Mouse (Mus musculus) hematopoietic stem cell, adult 5-6 weeks (primary cell): ENCODE measurements around the gene Ccdc171. TPM values are rescaled to one million over a fixed set of nuclear protein-coding genes. Genes with fewer than 3 reads are reported as not detected.
"Not testable (repeated sequence)": the region's sequence is repeated elsewhere in the genome, so short reads cannot be mapped to it uniquely, and the experiment has no call there.

Experiments used
- ATAC-seq, 2 experiments: fragments of 125-278 bp in 1 of 2; replicated peaks in 1 of 2; 2 replicates each; pipeline ENCODE4 v1.8.0; 2016 to 2017; ENCODE audit warnings: inconsistent platforms in 2 of 2, mild to moderate bottlenecking in 2 of 2, moderate number of reproducible peaks in 2 of 2, low read depth in 1 of 2, moderate TSS enrichment in 1 of 2; ENCODE audit not compliant: low FRiP score in 2 of 2, poor library complexity in 2 of 2, severe bottlenecking in 2 of 2, insufficient read depth in 1 of 2, low TSS enrichment in 1 of 2
- total RNA-seq: library from RNA; stranded (forward); fragments of 172-1452, 232-1000 nt; gene quantifications from 2 replicates; pipeline ENCODE4 v1.2.3, GENCODE M21; 2017

Gene Ccdc171
- total RNA-seq, 1 experiment from 2014 or later, result 21.8 TPM

GRCm38 (mm10) chr4:83519807-83520206 lies 5.5 kb upstream of the Ccdc171 start:
- ATAC-seq, result no peak

- ATAC-seq, result no peak
These were observed 5.0 kb upstream of the Ccdc171 start for GRCm38 (mm10) chr4:83520308-83520707.

- no peak for ATAC-seq
These were observed 3.3 kb upstream of the Ccdc171 start for GRCm38 (mm10) chr4:83522066-83522465.

GRCm38 (mm10) chr4:83524456-83524842 lies 896 bp upstream of the Ccdc171 start:
- no peak for ATAC-seq

- ATAC-seq, result peak; percentile 61 to 75
These were observed 328 bp downstream of the Ccdc171 start for GRCm38 (mm10) chr4:83525690-83526055.

- ATAC-seq, result no peak
These were observed 1.1 kb downstream of the Ccdc171 start for GRCm38 (mm10) chr4:83526270-83526987.

- ATAC-seq, result no peak
These were observed 1.6 kb downstream of the Ccdc171 start for GRCm38 (mm10) chr4:83526988-83527334.

- no peak for ATAC-seq
These were observed 2.6 kb downstream of the Ccdc171 start for GRCm38 (mm10) chr4:83527921-83528320.

GRCm38 (mm10) chr4:83530060-83530459 lies 4.7 kb downstream of the Ccdc171 start:
- not testable (repeated sequence) for ATAC-seq

GRCm38 (mm10) chr4:83533168-83533911 lies 8.0 kb downstream of the Ccdc171 start:
- ATAC-seq, result no peak

- no peak for ATAC-seq
These were observed 8.7 kb downstream of the Ccdc171 start for GRCm38 (mm10) chr4:83534024-83534423.

- 0 out of 4 replicates have a peak, but pooled peaks of 1 of the 2 experiments have one; percentile 48 for ATAC-seq
These were observed 24.2 kb downstream of the Ccdc171 start for GRCm38 (mm10) chr4:83549501-83549900.

- peak; percentile 96 to 99 for ATAC-seq
These were observed 42.1 kb downstream of the Ccdc171 start for GRCm38 (mm10) chr4:83567190-83568113.

- ATAC-seq, result peak; percentile 19 to 44; a peak in 2 of 4 replicates
These were observed 42.8 kb downstream of the Ccdc171 start for GRCm38 (mm10) chr4:83568145-83568544.

GRCm38 (mm10) chr4:83570569-83570968 lies 45.2 kb downstream of the Ccdc171 start:
- peak; percentile 25 to 61; a peak in 3 of 4 replicates for ATAC-seq

GRCm38 (mm10) chr4:83571033-83571432 lies 45.7 kb downstream of the Ccdc171 start:
- ATAC-seq, result no peak

- ATAC-seq, result no peak
These were observed 47.2 kb downstream of the Ccdc171 start for GRCm38 (mm10) chr4:83572521-83572920.

GRCm38 (mm10) chr4:83576315-83576714 lies 51.0 kb downstream of the Ccdc171 start:
- ATAC-seq, result peak; percentile 37 to 39; a peak in 2 of 4 replicates
